Mouse (Mus musculus): ENCODE data around the gene Gm49358.

DNA sequence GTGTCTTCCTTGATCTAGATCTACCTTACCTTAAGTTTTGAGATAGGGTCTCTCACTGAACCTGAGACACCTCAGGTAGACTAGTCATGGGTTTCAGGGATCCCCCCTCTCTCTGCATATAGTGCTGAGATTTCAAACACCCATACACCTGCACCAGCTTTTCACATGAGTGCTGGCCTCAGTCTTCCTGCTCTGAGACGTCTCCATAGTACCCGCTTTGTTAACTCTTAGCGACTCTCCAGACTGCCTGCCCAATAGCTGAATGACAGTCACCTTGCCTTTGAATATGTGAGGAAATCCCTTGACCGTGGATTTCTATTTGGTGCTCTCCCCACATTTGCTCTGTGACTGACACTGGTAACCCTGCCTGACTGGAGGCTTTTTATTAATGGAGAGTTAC is 30.4 kb downstream of the Gm49358 start:
- TF ChIP-seq POLR2A (IDR thresholded peaks at IDR 0.05; ENCODE audit: low read depth, low read length) (no peak), CTCF (conservative IDR thresholded peaks at IDR 0.05; ENCODE audit: insufficient read depth, insufficient read length, low read depth, low read length) (no peak)
